In genomic region chr10:125965968-125966480, GRCm38 (mm10) we compare ENCODE assay signal across 7 mouse cellular contexts. TPM values are rescaled to one million over a fixed set of nuclear protein-coding genes. Genes with fewer than 3 reads are reported as not detected.
DNase-seq lines count a peak whose midpoint lies in the region; ATAC-seq and TF ChIP-seq lines count a peak whose summit lies in the region.

Gene Lrig3, plus strand, starts transcription at chr10:125966168.

- no peaks in the 10 kb centered on the region for H3K9me3 ChIP-seq in embryonic facial prominence, embryonic 13.5 days
- H3K9me3 ChIP-seq in limb, embryonic 12.5 days = no peaks in the 10 kb centered on the region
- no peaks in the 10 kb centered on the region for H3K9me3 ChIP-seq in midbrain, embryonic 11.5 days (ENCODE audit: control insufficient read depth, low read length)

- under 1% methylated on average over 62 of the region's 62 CpGs for WGBS in embryonic facial prominence, embryonic 13.5 days
- under 1% methylated on average over 61 of the region's 62 CpGs for WGBS in limb, embryonic 12.5 days
- WGBS in midbrain, embryonic 11.5 days = under 1% methylated on average over 61 of the region's 62 CpGs

- peak within 1 kb of the TSS; percentile 96 for H3K4me3 ChIP-seq in embryonic facial prominence, embryonic 13.5 days
- peak within 1 kb of the TSS; percentile 99 for H3K4me3 ChIP-seq in limb, embryonic 12.5 days (replicated peaks)
- H3K4me3 ChIP-seq in midbrain, embryonic 11.5 days (ENCODE audit: low read depth, low read length) = peak within 1 kb of the TSS; percentile 79

- peak within 1 kb of the TSS; percentile 100 for H3K9ac ChIP-seq in embryonic facial prominence, embryonic 13.5 days
- peak within 1 kb of the TSS; percentile 100 for H3K9ac ChIP-seq in limb, embryonic 12.5 days (replicated peaks)
- peak within 1 kb of the TSS; percentile 86 for H3K9ac ChIP-seq in midbrain, embryonic 11.5 days (ENCODE audit: low read length)

- peak within 1 kb of the TSS; percentile 64 for H3K4me2 ChIP-seq in embryonic facial prominence, embryonic 13.5 days
- peak within 1 kb of the TSS; percentile 68 for H3K4me2 ChIP-seq in limb, embryonic 12.5 days
- peak within 1 kb of the TSS; percentile 85 for H3K4me2 ChIP-seq in midbrain, embryonic 11.5 days

- H3K27me3 ChIP-seq in embryonic facial prominence, embryonic 13.5 days = no peaks in the 10 kb centered on the region
- no peaks in the 10 kb centered on the region for H3K27me3 ChIP-seq in limb, embryonic 12.5 days
- no peaks in the 10 kb centered on the region for H3K27me3 ChIP-seq in midbrain, embryonic 11.5 days (ENCODE audit: control insufficient read depth, insufficient read depth, low read length)

- H3K4me1 ChIP-seq in embryonic facial prominence, embryonic 13.5 days = peaks cover 23% of the 10 kb centered on the region
- peaks cover 20% of the 10 kb centered on the region for H3K4me1 ChIP-seq in limb, embryonic 12.5 days (replicated peaks)
- H3K4me1 ChIP-seq in midbrain, embryonic 11.5 days (ENCODE audit: control insufficient read depth, insufficient read depth, low read length) = peaks cover 13% of the 10 kb centered on the region; the same call in 1 of the 2 replicates

- no peak for TF ChIP-seq POLR2A in brain, embryonic 14.5 days (IDR thresholded peaks at IDR 0.05; ENCODE audit: borderline replicate concordance, extremely low read depth, insufficient read depth, insufficient read length, poor library complexity, severe bottlenecking)

- no peak for TF ChIP-seq CTCF in brain, embryonic 14.5 days (IDR thresholded peaks at IDR 0.05; ENCODE audit: borderline replicate concordance, extremely low read depth, insufficient read depth, insufficient read length)

- H3K36me3 ChIP-seq in embryonic facial prominence, embryonic 13.5 days = no peaks in the 10 kb centered on the region
- no peaks in the 10 kb centered on the region for H3K36me3 ChIP-seq in limb, embryonic 12.5 days
- no peaks in the 10 kb centered on the region for H3K36me3 ChIP-seq in midbrain, embryonic 11.5 days (ENCODE audit: control insufficient read depth, insufficient read depth, low read length)

- peak; percentile 87 for DNase-seq in brain, embryonic 14.5 days (ENCODE audit: low read depth)
- DNase-seq in heart, adult 8-10 months (ENCODE audit: low spot score) = peak; percentile 74
- peak; percentile 84 to 90 for DNase-seq in kidney, adult 8-10 months
- peak; percentile 97 for DNase-seq in midbrain, embryonic 11.5 days (ENCODE audit: low spot score, missing footprints)
- DNase-seq in spleen, postnatal 10 days (ENCODE audit: low spot score in 2 of 2) = peak; percentile 9 to 35

- H3K27ac ChIP-seq in embryonic facial prominence, embryonic 13.5 days = peak within 1 kb of the TSS; percentile 93
- peak within 1 kb of the TSS; percentile 100 for H3K27ac ChIP-seq in limb, embryonic 12.5 days
- H3K27ac ChIP-seq in midbrain, embryonic 11.5 days (ENCODE audit: low read depth, low read length) = peak within 1 kb of the TSS; percentile 67

- peak; percentile 71 for ATAC-seq in embryonic facial prominence, embryonic 13.5 days (ENCODE audit: insufficient number of reproducible peaks, insufficient read depth, low FRiP score, low TSS enrichment, low read depth)
- peak; percentile 53; the same call in 1 of the 2 replicates for ATAC-seq in limb, embryonic 12.5 days (ENCODE audit: insufficient number of reproducible peaks, insufficient read depth, low FRiP score, low TSS enrichment, low read depth)
- peak; percentile 88 for ATAC-seq in midbrain, embryonic 11.5 days (ENCODE audit: low FRiP score)

RNA-seq across cellular contexts. Expression of gene Lrig3, which starts in this region (rescaled TPM):
- polyA plus RNA-seq in brain, embryonic 14.5 days (2012; rRNA removed) = 5.8 and 8.0 TPM in 2 replicates
- 35.3 and 37.4 TPM in 2 replicates for polyA plus RNA-seq in embryonic facial prominence, embryonic 13.5 days (2015; fragmentation: Nextera tagmentation; extraction: Ambion mirVana)
- 1 to 10 TPM in 3 of 4 experiments, under 1 TPM in 1; 0.98 to 2.2 (median 1.6) TPM for total RNA-seq in heart, adult 8-10 months (2022)
- 84.4 and 85.6 TPM in 2 replicates for polyA plus RNA-seq in limb, embryonic 12.5 days (2016; fragmentation: Nextera tagmentation; extraction: Ambion mirVana)
- polyA plus RNA-seq in midbrain, embryonic 11.5 days (2014; fragmentation: Nextera tagmentation; extraction: Ambion mirVana) = 9.2 and 9.5 TPM in 2 replicates

Comparison
In these comparisons a context has a peak if more than half of its experiments do, and no peak if none do; other contexts are left out.
1. Peak in every context shown above with its lines: DNase-seq, ATAC-seq, H3K4me3 ChIP-seq and H3K27ac ChIP-seq.
2. DNase-seq: peak in every context shown above with its lines; median percentile 97 in midbrain, embryonic 11.5 days; 87 in brain, embryonic 14.5 days; 87 in kidney, adult 8-10 months; 74 in heart, adult 8-10 months; 22 in spleen, postnatal 10 days.